Mouse (Mus musculus) right cerebral cortex, postnatal 14 days (tissue): ENCODE data around the gene Wdr74.

Experiments used
- DNase-seq: peaks from one replicate; pipeline ENCODE4 v3.0.0; 2022

Wdr74 gene

GRCm38 (mm10) chr19:8735389-8736159 lies at the start of gene Wdr74:
Gene Wdr74 (plus strand): TSS chr19:8735827.
- peak; percentile 92 for DNase-seq

DNA sequence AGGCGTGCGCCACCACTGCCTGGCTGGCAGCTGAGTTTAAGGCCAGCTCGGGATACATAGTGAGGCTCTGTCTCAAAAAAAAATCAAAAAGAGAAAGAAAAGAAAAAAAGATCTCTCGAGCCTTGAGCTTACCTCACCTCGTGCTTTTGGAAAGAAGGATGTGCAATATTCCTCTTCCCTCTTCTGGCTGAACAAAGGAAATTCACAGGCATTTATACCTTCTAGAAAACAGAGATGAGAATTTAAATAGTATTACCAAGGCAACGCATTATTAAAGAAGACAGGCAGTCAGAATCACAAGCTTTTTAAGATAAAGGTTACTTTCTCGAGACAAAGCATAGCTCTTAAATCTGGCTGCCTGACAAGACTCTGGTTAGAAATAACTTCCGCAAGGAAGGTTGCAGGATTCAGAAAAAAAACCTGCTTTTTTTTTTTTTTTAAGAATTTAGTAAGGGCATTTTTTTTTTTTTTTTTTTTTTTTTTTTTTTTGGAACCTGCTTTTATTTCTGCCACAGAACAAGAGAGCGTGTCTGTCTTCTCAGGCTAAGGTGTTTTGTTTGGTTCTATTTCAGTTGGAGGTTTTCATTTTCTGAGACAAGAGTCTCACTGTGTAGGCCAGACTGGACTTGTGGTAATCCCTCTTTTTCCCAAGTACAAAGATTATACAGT lies 43.6 kb upstream of the Wdr74 start:
- no peak for DNase-seq

DNA sequence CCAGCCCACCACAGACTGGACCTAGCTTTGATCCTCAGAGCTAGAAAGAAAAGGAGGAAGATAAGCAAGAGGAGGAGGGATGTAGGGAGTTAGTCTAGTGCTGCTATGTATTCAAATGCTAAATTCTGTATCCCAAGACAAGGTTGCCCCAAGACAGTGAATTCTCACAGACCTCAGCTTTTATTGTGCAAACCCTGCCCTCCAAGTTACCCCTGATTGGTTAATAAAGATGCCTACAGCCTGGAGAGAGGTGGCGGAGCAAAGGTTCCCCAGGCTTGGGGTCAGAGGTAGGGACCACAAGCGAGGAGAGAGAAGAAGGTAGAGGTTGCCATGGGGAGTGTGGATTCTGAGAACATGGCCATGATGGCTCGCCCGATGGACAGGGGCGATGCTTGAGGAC lies 42.9 kb upstream of the Wdr74 start:
- no peak for DNase-seq

DNA sequence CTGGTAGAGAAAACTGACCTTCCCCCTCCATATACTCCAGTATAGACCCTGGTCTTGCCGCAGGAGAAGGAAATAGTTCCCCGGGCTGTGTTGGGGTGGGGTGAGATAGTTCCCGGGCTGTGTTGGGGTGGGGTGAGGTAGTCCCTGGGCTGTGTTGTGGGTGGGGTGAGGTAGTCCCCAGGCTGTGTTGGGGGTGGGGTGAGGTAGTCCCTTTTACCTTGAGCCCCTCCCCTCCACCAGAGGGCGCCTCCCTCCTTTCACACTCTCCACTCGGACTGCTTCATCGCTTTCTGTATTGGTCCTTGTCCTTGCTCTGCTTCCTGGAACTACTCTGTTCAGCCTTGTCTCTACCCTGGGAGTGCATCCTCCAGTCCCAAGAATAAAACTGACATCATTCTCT lies 40.3 kb upstream of the Wdr74 start:
- no peak for DNase-seq

- no peak for DNase-seq
Observed at GRCm38 (mm10) chr19:8699652-8700051, 36.0 kb upstream of the Wdr74 start.

DNA sequence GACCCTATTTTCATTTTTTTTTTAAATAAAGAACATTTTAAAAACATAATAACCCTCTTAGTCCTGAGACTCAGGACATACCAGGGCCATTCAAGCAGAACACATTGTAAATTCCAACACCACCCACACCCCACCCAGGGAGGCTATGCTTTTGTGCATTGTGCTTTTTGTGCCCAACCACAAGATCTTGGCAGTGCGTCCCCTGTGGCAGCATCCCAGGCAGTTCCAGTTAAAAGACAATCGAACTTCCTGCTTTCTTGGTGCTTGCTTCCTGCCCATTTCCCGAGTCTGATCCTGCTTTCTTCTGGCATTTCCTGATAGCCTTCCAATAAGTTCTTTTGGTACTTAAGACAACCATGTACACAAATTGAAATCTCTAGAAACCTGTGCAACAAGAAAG lies 33.2 kb upstream of the Wdr74 start:
- no peak for DNase-seq

- no peak for DNase-seq
Observed at GRCm38 (mm10) chr19:8703571-8703970, 32.1 kb upstream of the Wdr74 start.

DNA sequence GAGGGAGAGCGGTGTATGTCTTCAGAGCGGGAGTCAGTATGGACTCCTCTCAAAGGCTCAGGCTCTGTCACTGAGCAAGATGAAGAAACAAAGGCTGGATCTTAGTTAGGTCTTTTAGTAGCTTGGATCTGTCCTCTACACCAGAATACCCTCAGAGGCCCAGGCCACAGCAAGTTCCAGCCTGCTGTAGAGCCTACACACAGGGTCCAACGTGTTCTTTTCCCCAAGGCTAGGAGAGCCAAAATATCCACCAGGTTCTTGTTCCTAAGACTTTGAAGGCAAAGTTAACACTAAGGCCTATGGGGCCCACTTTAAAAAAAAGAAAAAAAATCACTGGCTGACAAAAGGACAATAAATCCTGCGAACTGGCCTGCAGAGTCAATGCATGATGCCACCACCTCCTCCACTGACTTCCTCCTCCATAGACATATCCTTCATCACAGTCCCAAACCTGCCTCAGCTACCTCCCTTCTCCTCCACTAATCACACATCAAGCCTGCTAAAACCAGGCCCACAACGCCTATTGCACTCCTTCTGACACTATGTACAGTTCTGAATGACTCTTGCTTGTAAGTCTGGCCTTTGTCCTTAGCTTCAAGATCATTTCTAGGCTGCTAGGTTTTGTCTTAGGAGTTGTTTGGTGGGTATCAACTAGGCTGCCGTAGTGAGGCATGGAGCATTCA lies 30.5 kb upstream of the Wdr74 start:
- DNase-seq, result no peak

DNA sequence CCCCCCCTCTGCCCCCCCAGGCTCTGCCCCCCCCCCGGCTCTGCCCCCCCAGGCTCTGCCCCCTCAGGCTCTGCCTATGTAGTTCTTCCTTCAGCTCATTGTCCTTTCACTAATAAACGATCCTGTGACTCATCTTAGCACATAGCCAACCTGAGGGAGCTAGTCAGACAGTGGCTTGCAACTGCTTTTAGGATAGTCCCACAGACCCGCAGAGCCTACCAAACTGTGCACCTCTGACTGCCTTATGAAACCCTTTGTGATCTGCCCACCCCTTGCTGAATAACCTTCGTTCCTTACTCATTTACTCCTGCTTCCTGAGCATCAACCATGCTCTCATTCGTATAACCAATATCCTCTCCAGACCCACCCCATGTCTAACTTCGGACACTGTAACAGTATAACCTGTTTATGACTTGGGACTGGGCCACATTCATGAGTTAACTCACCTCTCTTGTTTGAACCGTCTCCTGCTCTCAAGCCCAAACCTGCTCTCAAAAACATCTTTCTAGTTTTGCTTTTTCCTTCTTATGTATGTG lies 29.4 kb upstream of the Wdr74 start:
- DNase-seq, result no peak

DNA sequence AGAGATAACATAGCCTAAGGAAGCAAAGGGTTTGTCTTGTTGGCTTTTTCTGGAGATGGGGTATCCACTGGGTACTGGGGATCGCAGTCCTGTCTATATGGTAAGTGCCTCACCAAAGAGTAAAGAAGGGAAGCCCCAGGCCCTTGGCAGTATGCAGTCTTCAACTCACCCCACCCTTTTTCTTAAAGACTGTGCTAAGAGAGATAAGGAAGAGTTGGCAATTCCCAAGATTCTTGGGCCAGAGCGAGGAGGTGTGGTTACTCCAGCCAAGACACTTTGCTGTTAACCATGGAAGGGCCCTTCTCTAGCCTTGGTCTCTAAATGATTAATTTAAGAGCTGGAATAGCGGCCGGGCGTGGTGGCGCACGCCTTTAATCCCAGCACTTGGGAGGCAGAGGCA lies 28.7 kb upstream of the Wdr74 start:
- no peak for DNase-seq

DNA sequence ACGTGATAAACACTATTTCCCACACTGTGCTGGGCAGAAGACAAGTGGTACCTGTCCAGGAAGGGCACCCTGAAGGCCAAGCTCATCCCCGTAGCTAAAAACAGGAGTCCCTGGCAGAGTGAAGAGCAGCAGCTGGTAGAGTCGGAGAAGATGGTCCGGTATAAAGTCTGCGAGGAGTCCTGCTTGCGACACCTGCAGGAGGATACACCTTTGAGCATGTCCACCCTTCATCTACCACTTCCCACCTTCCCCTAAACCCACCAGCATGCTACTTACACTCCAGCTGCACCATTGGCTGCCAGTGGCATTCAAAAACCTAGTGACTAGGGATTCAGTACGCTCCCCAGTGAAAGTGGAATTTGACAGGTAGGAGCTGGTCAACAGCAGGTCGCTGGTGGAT lies 26.7 kb upstream of the Wdr74 start:
- no peak for DNase-seq

DNA sequence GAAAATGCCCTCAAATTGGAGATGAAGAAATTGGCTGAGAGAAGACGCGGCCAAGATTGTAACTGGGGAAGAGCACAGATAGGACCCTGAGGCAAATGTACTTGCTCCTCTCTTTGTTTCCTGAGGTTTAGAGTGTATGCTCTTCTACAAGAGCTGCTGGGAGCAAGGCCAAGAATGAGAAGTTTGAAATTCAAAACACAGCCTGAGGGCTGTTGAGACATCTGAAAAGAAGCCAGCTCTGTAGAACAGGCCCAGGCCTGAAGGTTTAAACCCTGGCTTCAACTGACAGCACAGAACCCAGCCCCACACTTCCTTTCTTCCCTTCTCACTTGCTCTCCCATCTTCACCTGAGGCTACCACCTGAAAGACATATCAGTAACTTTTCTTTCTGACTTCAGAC lies 25.6 kb upstream of the Wdr74 start:
- DNase-seq, result no peak

DNA sequence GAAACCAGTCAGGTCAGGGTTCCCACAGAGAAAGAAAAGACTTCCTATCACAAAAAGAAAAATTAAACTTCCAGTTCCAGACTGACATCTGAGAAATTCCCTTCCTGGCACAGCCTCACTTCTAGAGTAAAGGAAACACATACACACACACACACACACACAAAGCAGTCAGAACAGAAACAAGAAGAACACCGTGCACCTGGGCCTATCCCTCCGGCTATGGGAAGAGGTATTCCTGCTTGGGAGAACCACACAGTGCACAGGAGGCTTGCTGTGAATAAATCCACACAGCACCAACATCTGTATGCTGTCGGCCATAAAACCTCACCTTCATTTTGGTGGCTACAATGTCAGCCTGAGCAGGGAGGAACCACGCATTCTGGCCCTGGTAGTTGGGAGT lies 24.1 kb upstream of the Wdr74 start:
- DNase-seq, result no peak

GRCm38 (mm10) chr19:8711949-8712869 lies 23.4 kb upstream of the Wdr74 start:
- DNase-seq, result no peak

DNA sequence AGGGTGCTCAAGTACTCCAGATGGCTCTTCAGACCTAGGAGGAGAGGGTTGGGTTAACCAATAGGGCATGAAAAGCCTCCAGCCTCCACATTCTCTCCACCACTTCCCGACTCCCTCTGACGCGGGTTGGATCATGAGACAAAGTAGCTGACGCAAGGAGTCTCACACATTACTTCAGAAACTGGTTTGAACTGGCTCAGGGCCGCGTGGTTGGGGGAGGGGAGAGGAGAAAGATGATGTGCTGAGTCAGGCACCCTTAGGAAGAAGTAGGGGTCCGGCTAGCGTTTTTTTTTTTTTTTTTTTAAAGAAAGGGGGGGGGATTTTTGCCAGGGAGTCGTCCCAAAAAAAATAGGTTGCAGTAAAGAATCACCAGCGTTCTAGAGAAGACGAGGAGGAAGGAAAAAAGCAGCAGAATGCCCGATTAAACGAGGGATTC lies 22.7 kb upstream of the Wdr74 start:
- peak; percentile 68 for DNase-seq

DNA sequence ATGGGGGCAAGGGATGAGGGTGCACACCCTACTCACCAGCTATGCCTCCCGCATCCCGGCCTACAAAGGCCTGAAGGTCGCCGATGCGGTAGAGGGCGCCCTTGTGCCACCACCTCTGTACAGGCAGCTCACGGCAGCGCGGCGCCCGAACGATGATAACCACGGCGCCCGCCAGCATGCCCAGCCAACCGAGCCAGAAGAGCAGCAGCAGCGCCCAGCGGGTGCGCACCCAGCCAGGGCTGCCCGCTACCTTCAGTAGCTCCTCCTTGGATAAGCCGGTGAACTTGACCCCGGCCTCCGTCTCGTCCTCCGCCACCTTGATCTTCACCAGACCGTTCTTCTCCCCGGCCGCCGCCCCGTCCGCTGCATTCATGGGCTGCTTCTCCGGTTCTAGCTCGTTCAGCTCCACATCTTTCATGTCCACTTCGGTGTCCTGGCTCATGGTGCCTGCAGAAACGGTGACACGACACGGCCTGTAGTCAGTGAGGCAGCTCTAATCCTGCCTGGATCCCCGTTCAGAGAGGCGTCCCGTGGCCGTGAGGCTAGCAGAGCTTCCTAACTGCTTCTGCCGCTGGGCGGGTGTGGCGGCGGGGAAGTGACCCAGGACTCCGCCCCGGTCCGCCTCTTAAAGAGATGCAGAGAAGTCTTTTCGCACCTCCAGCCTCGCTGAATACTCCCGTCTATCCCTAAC lies 22.2 kb upstream of the Wdr74 start:
- DNase-seq, result peak; percentile 95

GRCm38 (mm10) chr19:8713997-8714652 lies 21.5 kb upstream of the Wdr74 start:
- no peak for DNase-seq

DNA sequence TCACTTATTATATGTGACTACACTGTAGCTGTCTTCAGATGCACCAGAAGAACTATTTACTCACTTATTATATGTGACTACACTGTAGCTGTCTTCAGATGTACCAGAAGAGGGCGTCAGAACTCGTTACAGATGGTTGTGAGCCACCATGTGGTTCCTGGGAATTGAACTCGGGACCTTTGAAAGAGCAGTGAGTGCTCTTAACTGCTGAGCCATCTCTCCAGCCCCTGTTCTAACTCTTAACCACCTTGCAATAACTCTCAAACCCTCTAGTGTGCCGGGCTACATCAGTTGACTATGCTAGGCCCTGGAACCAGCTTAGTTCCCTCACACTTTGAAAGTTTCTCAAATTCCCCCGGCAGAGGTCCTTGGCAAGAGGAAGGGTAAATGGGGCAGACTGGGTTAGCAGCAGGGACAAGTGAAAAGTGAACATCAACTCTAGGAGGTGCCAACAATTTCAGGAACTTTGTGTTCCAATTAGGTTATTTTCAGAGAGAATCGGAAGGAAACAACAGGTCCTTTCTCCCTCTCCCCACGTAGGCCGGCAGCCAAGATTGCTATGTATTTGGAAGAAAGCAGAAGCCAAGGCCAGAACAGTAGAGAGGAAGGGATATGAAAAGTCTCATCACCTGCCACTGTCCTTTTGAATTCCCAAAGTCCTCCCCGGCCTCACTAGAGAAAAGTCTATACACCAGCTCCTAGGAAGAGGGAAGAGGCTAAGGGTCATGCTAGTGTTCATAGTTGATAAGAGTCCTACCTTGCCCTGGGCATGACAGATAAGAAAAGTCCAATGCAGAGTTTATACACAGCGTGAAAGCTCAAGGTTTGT lies 20.8 kb upstream of the Wdr74 start:
- no peak for DNase-seq

GRCm38 (mm10) chr19:8715868-8716766 lies 19.5 kb upstream of the Wdr74 start:
- no peak for DNase-seq
